Mouse (Mus musculus): ENCODE results near the gene Wfdc11.
A peak's percentile ranks its signal among the peaks of the same experiment; 100 is the strongest.
"Not testable (repeated sequence)": the region's sequence is repeated elsewhere in the genome, so short reads cannot be mapped to it uniquely, and the experiment has no call there.

Gene Wfdc11

DNA sequence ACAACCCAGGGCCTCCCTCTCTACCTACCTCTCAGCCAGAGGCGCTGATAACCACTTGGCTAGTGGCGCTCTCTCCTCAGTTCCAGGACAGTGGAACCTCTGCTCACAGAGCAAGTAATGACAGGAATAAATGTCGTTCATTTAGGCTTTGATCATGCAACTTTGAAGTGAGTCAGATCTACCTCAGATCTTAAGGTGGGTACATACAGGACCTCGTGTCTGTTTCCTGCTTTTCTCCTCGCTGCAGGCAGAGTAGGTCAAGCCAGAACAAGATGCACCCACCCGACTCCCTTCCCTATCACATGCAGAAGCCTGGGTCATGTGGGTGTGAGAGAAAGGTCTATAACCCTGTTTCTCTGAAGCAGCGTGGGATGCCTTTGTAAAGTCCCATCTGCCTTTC, at the start of gene Wfdc11:
TSS of gene Wfdc11 (minus strand) at position 101 of the 400 bp plus-strand sequence.
- DNase-seq (ENCODE audit: low read depth, low spot score): no peak

DNA sequence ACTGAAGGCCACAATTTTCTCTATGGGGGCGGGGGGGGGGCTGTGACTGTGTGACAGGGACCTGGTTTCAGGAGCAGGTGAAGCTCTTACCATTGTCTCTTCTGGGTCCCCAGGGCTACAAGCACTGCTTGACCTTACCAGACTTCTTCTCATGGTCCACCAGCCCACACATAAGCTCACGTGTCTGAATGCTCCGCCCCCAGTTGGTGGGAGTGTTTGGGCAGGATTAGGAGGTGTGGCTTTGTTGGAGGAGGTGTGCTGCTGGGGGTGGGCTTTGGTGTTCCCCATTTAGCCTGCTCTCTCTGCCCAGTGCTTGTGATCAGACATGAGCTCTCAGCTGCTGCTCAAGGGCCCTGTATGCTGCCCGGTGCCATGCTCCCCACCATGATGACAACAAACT, 49.4 kb upstream of the Wfdc11 start:
- DNase-seq (ENCODE audit: low read depth, low spot score): no peak

- not testable (repeated sequence) for DNase-seq (ENCODE audit: low read depth, low spot score)
These were observed 42.4 kb upstream of the Wfdc11 start for GRCm38 (mm10) chr2:164716194-164716786.

GRCm38 (mm10) chr2:164715005-164715404, 41.1 kb upstream of the Wfdc11 start, which contains the start of gene Spint5:
TSS of gene Spint5 (plus strand) at chr2:164715305.
- DNase-seq (ENCODE audit: low read depth, low spot score): no peak

GRCm38 (mm10) chr2:164705991-164706390, 32.1 kb upstream of the Wfdc11 start:
- no peak for DNase-seq (ENCODE audit: low read depth, low spot score)

DNA sequence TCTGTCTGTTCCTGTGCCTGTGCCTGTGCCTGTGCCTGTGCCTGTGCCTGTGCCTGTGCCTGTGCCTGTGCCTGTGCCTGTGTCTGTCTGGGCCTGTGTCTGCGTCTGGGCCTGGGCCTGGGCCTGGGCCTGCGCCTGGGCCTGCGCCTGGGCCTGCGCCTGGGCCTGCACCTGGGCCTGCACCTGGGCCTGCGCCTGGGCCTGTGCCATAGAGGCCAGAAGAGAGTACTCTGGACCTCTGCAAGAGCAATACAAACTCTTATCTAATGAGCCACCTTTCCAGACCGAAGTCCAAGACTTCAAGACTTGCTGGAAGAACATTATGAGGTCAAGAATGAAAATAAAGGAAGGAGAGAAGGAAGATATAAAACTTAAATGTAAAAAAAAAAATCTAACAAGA, 31.4 kb upstream of the Wfdc11 start:
- no peak for DNase-seq (ENCODE audit: low read depth, low spot score)

DNA sequence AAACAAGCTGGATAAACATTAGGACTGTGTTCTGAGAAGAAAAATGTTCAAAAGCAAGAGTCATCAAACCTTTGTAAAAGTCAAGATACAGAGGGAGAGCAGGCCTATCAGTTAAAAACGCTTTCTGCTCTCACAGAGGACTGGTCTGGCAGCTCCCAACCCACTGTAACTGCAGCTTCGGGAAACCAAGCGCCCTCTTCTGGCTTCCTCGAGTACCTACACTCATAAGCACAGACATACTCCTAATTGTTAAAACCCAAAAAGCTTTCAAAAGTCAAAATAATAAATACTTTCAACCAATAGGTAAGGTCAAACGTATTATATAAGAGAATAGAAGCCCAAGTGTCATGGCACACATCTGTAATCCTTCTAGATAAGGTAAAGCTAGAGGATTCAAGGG, 30.3 kb upstream of the Wfdc11 start:
- DNase-seq (ENCODE audit: low read depth, low spot score): peak; percentile 8

GRCm38 (mm10) chr2:164701761-164702160, 27.9 kb upstream of the Wfdc11 start:
- DNase-seq (ENCODE audit: low read depth, low spot score): no peak

DNA sequence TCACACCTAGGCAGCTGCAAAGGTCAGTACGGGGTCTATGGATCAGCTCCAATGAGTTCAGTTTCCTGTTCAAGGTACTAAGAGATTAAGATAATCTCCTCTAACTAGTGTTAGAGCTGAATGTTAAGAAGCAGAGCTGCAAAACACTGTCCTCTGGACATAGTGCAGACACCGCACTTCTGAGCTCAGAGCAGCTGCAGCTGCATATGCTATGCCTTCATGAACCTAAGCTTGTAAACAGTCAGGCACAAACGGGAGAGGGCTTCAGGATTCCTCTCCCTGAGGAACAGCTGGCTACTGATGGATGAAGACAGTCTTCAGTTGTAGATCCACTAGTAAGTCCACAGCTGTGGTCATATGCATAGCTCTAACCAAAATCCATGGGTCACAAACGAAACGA, 27.1 kb upstream of the Wfdc11 start:
- no peak for DNase-seq (ENCODE audit: low read depth, low spot score)

GRCm38 (mm10) chr2:164698201-164698600, 24.3 kb upstream of the Wfdc11 start, which contains the start of gene Spint4:
TSS of gene Spint4 (plus strand) at chr2:164698501.
- no peak for DNase-seq (ENCODE audit: low read depth, low spot score)

DNA sequence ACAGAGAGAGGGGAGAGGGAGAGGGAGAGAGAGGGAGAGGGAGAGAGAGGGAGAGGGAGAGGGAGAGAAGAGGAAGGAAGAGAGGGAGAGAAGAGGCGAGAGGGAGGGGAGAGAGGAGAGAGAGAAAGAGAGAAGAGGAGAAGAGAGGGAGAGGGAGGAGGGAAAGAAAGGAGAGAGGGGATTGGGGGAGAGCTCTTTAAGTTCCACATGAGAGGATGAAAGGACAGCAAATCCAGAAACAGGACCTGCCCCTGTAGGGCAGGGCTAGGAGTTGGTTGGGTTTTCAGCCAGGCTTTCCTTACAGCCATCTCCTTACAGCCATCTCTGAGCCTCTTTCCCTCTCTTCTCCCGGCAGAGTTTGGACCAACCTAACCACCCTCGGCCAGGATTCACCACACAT, 10.9 kb upstream of the Wfdc11 start, which contains the start of gene Wfdc13:
TSS of gene Wfdc13 (plus strand) at position 301 of the 400 bp plus-strand sequence.
- DNase-seq (ENCODE audit: low read depth, low spot score): no peak

GRCm38 (mm10) chr2:164679906-164680305, 6.0 kb upstream of the Wfdc11 start:
- DNase-seq (ENCODE audit: low read depth, low spot score): peak; percentile 57

GRCm38 (mm10) chr2:164678848-164679625, 5.2 kb upstream of the Wfdc11 start:
- DNase-seq (ENCODE audit: low read depth, low spot score): peak; percentile 90

DNA sequence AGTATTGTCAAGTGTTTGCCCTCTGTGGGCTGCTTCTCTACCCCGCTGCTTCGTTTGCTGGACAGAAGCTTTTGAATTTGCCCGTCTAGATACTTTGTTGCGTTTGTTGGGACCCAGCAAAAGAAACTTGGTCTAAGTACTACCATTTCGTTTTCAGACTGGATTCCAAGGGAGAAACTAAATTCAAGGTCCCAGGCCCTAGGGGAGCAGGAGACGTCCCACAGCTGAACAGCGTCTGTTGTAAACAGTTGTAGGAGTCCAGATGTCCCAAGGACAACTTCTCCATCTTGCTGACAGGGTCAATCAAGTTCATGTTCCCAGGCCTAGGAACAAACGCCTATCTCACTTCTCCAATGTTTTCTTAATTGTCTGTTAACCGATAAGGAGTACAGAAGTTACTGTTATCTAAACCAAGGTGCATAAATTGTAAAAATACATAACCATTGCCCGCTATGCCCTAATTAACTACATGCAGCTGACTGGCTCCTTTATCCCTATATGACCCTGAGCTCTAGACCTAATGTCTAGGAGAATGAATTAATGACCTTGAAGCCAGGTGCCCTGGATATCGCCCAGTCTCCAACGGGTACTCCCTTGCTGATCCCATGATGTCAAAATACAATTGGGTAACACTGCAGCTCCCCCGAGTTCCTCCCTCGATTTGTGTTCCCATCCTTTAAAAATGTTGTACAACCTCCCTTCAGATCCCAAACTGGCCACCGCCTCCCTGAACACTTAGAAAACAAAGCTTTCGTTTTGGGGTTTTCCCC, 3.2 kb upstream of the Wfdc11 start:
- no peak for DNase-seq (ENCODE audit: low read depth, low spot score)

GRCm38 (mm10) chr2:164676103-164676502, 2.2 kb upstream of the Wfdc11 start:
- no peak for DNase-seq (ENCODE audit: low read depth, low spot score)

DNA sequence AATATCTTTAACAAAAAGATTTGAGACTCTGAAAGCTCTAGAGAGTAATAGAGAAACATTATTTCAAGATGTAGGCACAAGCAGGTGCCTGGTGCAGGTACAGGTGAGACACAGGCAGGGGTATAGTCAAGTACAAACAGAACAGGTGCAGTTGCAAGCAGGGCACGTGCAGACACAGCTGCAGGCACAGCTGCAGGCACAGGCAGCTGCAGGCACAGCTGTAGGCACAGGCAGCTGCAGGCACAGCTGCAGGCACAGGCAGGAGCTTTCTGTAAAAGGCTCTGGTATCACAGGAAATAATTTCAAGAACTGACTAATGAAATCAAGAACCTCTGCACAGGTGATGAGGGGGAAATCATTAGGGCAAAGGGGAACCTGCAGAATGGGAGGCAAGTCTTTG, 2.9 kb downstream of the Wfdc11 start:
- peak; percentile 11 for DNase-seq (ENCODE audit: low read depth, low spot score)

GRCm38 (mm10) chr2:164670261-164670660, 3.6 kb downstream of the Wfdc11 start:
- no peak for DNase-seq (ENCODE audit: low read depth, low spot score)

DNA sequence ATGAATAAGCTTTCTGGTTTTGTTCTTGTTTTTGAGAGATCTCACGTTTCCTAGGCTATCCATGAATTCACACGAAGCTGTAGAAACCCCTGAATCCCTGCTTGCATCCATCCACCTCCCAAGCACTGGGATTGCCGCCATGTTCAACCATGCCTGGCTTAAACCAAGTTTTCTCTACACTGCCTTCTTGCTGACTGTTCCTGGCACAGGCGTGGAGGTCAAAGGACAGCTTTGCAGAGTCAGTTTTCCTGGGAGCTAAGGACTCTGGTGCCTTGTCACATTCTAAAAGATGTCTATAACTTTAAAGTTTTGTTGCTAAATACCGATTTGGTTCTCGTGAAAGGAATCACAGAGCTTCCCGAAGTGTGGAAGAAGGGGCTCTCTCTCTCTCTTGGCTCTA, 9.0 kb downstream of the Wfdc11 start:
- no peak for DNase-seq (ENCODE audit: low read depth, low spot score)

DNA sequence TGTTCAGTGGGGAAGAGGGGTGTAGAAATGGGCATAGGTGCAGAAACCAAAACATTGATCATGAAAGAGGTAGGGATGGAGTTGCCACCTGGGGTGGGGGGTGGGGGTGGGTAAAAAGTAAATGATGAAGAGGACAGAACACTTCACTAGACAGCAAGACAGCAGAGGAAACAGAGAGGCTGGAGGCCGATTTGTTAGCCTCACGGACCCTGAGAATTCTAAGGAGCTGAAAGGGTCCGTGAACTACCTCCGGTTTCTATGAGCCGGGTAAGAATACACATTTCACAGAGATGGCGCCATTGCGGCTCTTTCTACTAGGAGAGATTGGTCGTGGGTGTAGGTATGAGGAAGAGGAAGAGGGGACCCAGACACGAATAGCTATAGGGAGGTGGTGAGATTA, 17.4 kb downstream of the Wfdc11 start, which contains the start of gene Wfdc9:
TSS of gene Wfdc9 (minus strand) at position 101 of the 400 bp plus-strand sequence.
- no peak for DNase-seq (ENCODE audit: low read depth, low spot score)

- DNase-seq (ENCODE audit: low read depth, low spot score): peak; percentile 55
These were observed 18.0 kb downstream of the Wfdc11 start, which contains the start of gene Wfdc10 for GRCm38 (mm10) chr2:164655858-164656257. TSS of gene Wfdc10 (plus strand) at chr2:164656046.

- DNase-seq (ENCODE audit: low read depth, low spot score): no peak
These were observed 31.8 kb downstream of the Wfdc11 start for GRCm38 (mm10) chr2:164641881-164642673.
